Mouse (Mus musculus): ENCODE data around the gene C1qtnf6. TPM values are rescaled to one million over a fixed set of nuclear protein-coding genes. Genes with fewer than 3 reads are reported as not detected.

The C1qtnf6 gene
- polyA plus RNA-seq, 1 experiment from 2014 or later, result 42.0 TPM

DNA sequence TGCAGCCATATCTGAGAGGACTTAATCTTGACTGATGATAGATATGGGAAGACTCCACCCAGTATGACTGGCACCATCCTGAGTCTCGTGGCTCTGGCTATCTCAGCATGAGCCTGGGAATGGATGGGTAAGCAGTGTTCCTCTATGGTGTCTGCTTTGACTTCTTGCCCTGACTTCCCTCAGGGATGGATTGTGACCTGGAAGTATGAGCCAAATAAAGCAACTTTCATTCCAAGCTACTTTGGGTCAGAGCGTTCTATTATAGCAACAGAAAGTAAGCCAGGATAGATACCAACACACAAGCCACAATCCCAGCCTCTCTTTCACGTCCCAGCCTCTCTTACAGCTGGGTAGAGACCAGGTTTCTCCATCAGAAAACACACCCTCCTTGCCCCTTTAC, 25.7 kb downstream of the C1qtnf6 start:
- H3K9ac ChIP-seq (replicated peaks; ENCODE audit: low read depth, low read length), result no peak overlapping the region
- 70% methylated on average over 3 of the region's 3 CpGs for WGBS
- ATAC-seq (ENCODE audit: insufficient number of reproducible peaks, insufficient read depth, low FRiP score, low read depth), result no peak

GRCm38 (mm10) chr15:78504816-78505215, 26.4 kb downstream of the C1qtnf6 start:
- no peak for ATAC-seq (ENCODE audit: insufficient number of reproducible peaks, insufficient read depth, low FRiP score, low read depth)
- Histone ChIP-seq H3K27me3 (ENCODE audit: control insufficient read depth, insufficient read depth, low read length) (no peaks in the 10 kb centered on the region), H3K4me2 (replicated peaks; ENCODE audit: low read depth, low read length) (no peak overlapping the region), H3K27ac (ENCODE audit: low read length) (no peak overlapping the region), H3K4me3 (ENCODE audit: low read depth, low read length) (no peak overlapping the region), H3K9ac (replicated peaks; ENCODE audit: low read depth, low read length) (no peak overlapping the region), H3K36me3 (ENCODE audit: control insufficient read depth, insufficient read depth, low read length) (no peaks in the 10 kb centered on the region), H3K9me3 (ENCODE audit: control insufficient read depth, low read depth, low read length) (peaks cover 4% of the 10 kb centered on the region; the same call in 1 of the 2 replicates), H3K4me1 (ENCODE audit: control insufficient read depth, insufficient read depth, low read length) (peaks cover 2% of the 10 kb centered on the region; the same call in 1 of the 2 replicates)
- WGBS, result 93% methylated on average over 5 of the region's 5 CpGs

More for the DNA sequence above, 25.7 kb downstream of the C1qtnf6 start:
- H3K27me3 ChIP-seq (ENCODE audit: control insufficient read depth, insufficient read depth, low read length), result no peaks in the 10 kb centered on the region
- H3K4me1 ChIP-seq (ENCODE audit: control insufficient read depth, insufficient read depth, low read length), result peaks cover 4% of the 10 kb centered on the region; the same call in 1 of the 2 replicates
- peaks cover 4% of the 10 kb centered on the region; the same call in 1 of the 2 replicates for H3K9me3 ChIP-seq (ENCODE audit: control insufficient read depth, low read depth, low read length)
- H3K27ac ChIP-seq (ENCODE audit: low read length), result no peak overlapping the region
- no peak overlapping the region for H3K4me3 ChIP-seq (ENCODE audit: low read depth, low read length)
- no peak overlapping the region for H3K4me2 ChIP-seq (replicated peaks; ENCODE audit: low read depth, low read length)
- H3K36me3 ChIP-seq (ENCODE audit: control insufficient read depth, insufficient read depth, low read length), result no peaks in the 10 kb centered on the region

DNA sequence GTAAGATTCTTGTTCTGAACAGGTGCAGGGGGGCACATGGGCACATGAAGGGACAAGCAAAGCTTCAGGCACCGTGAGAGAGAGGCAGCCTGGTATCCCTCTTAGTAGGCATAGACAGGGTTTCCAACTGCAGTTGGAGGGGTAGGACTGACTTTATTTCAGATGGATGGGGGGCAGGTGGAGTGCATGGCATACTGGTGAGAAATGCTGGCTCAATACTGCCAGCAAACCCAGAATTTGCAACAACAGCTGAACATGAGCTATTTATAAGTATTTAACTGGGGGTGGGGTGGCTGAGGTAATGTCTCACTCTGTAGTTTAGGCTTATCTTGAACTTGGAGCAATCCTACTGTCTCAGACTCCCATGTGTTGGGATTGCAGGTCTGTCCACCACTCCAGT, 27.2 kb downstream of the C1qtnf6 start:
- ATAC-seq (ENCODE audit: insufficient number of reproducible peaks, insufficient read depth, low FRiP score, low read depth), result no peak
- no peak overlapping the region for H3K4me3 ChIP-seq (ENCODE audit: low read depth, low read length)
- H3K27ac ChIP-seq (ENCODE audit: low read length), result no peak overlapping the region
- H3K36me3 ChIP-seq (ENCODE audit: control insufficient read depth, insufficient read depth, low read length), result no peaks in the 10 kb centered on the region
- H3K9ac ChIP-seq (replicated peaks; ENCODE audit: low read depth, low read length), result no peak overlapping the region
- H3K27me3 ChIP-seq (ENCODE audit: control insufficient read depth, insufficient read depth, low read length), result no peaks in the 10 kb centered on the region
- H3K9me3 ChIP-seq (ENCODE audit: control insufficient read depth, low read depth, low read length), result peaks cover 4% of the 10 kb centered on the region; the same call in 1 of the 2 replicates
- no peak overlapping the region for H3K4me2 ChIP-seq (replicated peaks; ENCODE audit: low read depth, low read length)
- H3K4me1 ChIP-seq (ENCODE audit: control insufficient read depth, insufficient read depth, low read length), result no peaks in the 10 kb centered on the region
- WGBS, result 87% methylated on average over 1 of the region's 1 CpGs

GRCm38 (mm10) chr15:78502437-78503132, 28.6 kb downstream of the C1qtnf6 start:
- no peak for ATAC-seq (ENCODE audit: insufficient number of reproducible peaks, insufficient read depth, low FRiP score, low read depth)
- Histone ChIP-seq H3K27me3 (ENCODE audit: control insufficient read depth, insufficient read depth, low read length) (no peaks in the 10 kb centered on the region), H3K4me2 (replicated peaks; ENCODE audit: low read depth, low read length) (no peak overlapping the region), H3K27ac (ENCODE audit: low read length) (no peak overlapping the region), H3K36me3 (ENCODE audit: control insufficient read depth, insufficient read depth, low read length) (no peaks in the 10 kb centered on the region), H3K9ac (replicated peaks; ENCODE audit: low read depth, low read length) (no peak overlapping the region), H3K9me3 (ENCODE audit: control insufficient read depth, low read depth, low read length) (peaks cover 4% of the 10 kb centered on the region; the same call in 1 of the 2 replicates), H3K4me1 (ENCODE audit: control insufficient read depth, insufficient read depth, low read length) (no peaks in the 10 kb centered on the region), H3K4me3 (ENCODE audit: low read depth, low read length) (no peak overlapping the region)
- WGBS, result 65% methylated on average over 18 of the region's 18 CpGs

DNA sequence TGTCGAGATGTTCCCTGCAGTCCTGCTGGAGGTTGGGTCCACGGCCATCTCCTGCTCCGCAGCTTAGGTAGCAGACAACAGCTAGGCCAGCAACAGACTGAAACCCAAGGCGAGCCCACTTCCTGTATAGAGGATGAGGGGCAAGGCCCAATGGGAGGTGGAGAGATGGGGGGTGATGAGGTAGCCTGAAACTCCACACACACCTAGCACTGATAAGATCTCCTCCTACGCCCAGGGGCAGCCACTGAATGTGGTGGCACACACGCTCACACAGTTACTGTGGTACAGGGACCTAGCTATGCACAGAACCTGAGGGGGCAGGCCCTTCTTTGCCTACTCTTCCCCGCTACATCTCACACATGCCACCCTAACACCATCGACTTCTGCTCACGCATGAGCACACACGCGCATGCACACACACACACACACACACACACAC, 36.2 kb downstream of the C1qtnf6 start, which contains the start of gene Il2rb:
Il2rb (minus strand) TSS at position 304 of the 439 bp plus-strand sequence.
- 81% methylated on average over 11 of the region's 11 CpGs for WGBS
- H3K9ac ChIP-seq (replicated peaks; ENCODE audit: low read depth, low read length), result no peak within 1 kb of the TSS
- no peaks in the 10 kb centered on the region for H3K9me3 ChIP-seq (ENCODE audit: control insufficient read depth, low read depth, low read length)
- H3K4me1 ChIP-seq (ENCODE audit: control insufficient read depth, insufficient read depth, low read length), result no peaks in the 10 kb centered on the region
- no peaks in the 10 kb centered on the region for H3K27me3 ChIP-seq (ENCODE audit: control insufficient read depth, insufficient read depth, low read length)
- no peak within 1 kb of the TSS for H3K4me3 ChIP-seq (ENCODE audit: low read depth, low read length)
- no peak within 1 kb of the TSS for H3K27ac ChIP-seq (ENCODE audit: low read length)
- ATAC-seq (ENCODE audit: insufficient number of reproducible peaks, insufficient read depth, low FRiP score, low read depth), result no peak
- H3K36me3 ChIP-seq (ENCODE audit: control insufficient read depth, insufficient read depth, low read length), result no peaks in the 10 kb centered on the region
- H3K4me2 ChIP-seq (replicated peaks; ENCODE audit: low read depth, low read length), result no peak within 1 kb of the TSS

GRCm38 (mm10) chr15:78493401-78494010, 37.7 kb downstream of the C1qtnf6 start:
- H3K36me3 ChIP-seq (ENCODE audit: control insufficient read depth, insufficient read depth, low read length), result no peaks in the 10 kb centered on the region
- H3K4me3 ChIP-seq (ENCODE audit: low read depth, low read length), result no peak overlapping the region
- no peaks in the 10 kb centered on the region for H3K27me3 ChIP-seq (ENCODE audit: control insufficient read depth, insufficient read depth, low read length)
- H3K9me3 ChIP-seq (ENCODE audit: control insufficient read depth, low read depth, low read length), result no peaks in the 10 kb centered on the region
- no peaks in the 10 kb centered on the region for H3K4me1 ChIP-seq (ENCODE audit: control insufficient read depth, insufficient read depth, low read length)
- H3K9ac ChIP-seq (replicated peaks; ENCODE audit: low read depth, low read length), result no peak overlapping the region
- WGBS, result 75% methylated on average over 10 of the region's 10 CpGs
- no peak overlapping the region for H3K4me2 ChIP-seq (replicated peaks; ENCODE audit: low read depth, low read length)
- no peak overlapping the region for H3K27ac ChIP-seq (ENCODE audit: low read length)
- 0 out of 2 replicates have a peak, but pooled peaks have one; percentile 37 for ATAC-seq (ENCODE audit: insufficient number of reproducible peaks, insufficient read depth, low FRiP score, low read depth)

DNA sequence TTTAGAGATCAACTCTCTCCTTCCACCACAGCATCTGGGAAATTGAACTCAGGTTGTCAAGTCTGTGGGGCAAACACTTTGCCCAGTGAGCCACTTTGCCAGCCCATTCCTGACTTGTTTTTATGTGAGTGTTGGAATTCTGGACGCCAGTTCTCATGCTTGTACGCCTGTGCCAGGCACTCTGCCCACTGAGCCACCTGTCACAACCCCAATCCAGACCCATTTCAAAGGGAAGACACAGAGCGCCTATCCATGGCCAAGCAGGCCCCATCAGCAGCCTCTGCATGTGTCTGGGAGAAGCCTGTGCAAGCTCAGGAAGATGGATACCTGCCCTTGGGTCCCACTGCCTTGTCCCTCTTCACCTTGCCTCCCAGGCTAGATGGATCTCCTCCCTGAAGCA, 39.9 kb downstream of the C1qtnf6 start:
- 82% methylated on average over 3 of the region's 3 CpGs for WGBS
- no peak overlapping the region for H3K4me2 ChIP-seq (replicated peaks; ENCODE audit: low read depth, low read length)
- no peak overlapping the region for H3K9ac ChIP-seq (replicated peaks; ENCODE audit: low read depth, low read length)

DNA sequence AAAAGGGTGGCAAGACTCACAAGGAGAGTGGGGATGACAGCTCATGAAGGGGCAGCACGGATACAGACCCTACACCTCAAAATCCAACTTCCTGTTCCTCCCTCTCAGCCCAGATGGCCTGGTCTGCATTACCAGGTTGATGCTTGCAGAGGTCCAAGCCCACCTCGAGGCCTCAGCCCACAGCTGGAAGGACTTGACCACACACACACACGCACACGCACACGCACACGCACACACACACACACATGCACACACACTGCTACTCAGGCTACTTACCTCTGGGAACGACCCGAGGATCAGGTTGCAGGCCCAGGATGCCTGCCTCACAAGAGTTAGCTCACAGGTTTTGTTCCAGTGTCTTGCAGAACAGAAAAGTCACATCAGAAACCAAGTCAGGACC, 41.3 kb downstream of the C1qtnf6 start:
- Histone ChIP-seq H3K4me3 (ENCODE audit: low read depth, low read length) (no peak overlapping the region), H3K9ac (replicated peaks; ENCODE audit: low read depth, low read length) (no peak overlapping the region), H3K27ac (ENCODE audit: low read length) (no peak overlapping the region), H3K27me3 (ENCODE audit: control insufficient read depth, insufficient read depth, low read length) (no peaks in the 10 kb centered on the region), H3K9me3 (ENCODE audit: control insufficient read depth, low read depth, low read length) (no peaks in the 10 kb centered on the region), H3K4me2 (replicated peaks; ENCODE audit: low read depth, low read length) (no peak overlapping the region), H3K4me1 (ENCODE audit: control insufficient read depth, insufficient read depth, low read length) (no peaks in the 10 kb centered on the region), H3K36me3 (ENCODE audit: control insufficient read depth, insufficient read depth, low read length) (no peaks in the 10 kb centered on the region)
- ATAC-seq (ENCODE audit: insufficient number of reproducible peaks, insufficient read depth, low FRiP score, low read depth), result no peak
- WGBS, result 55% methylated on average over 8 of the region's 8 CpGs

More for the DNA sequence above, 39.9 kb downstream of the C1qtnf6 start:
- H3K4me3 ChIP-seq (ENCODE audit: low read depth, low read length), result no peak overlapping the region
- H3K27ac ChIP-seq (ENCODE audit: low read length), result no peak overlapping the region
- no peaks in the 10 kb centered on the region for H3K4me1 ChIP-seq (ENCODE audit: control insufficient read depth, insufficient read depth, low read length)
- no peaks in the 10 kb centered on the region for H3K36me3 ChIP-seq (ENCODE audit: control insufficient read depth, insufficient read depth, low read length)
- no peaks in the 10 kb centered on the region for H3K27me3 ChIP-seq (ENCODE audit: control insufficient read depth, insufficient read depth, low read length)
- no peaks in the 10 kb centered on the region for H3K9me3 ChIP-seq (ENCODE audit: control insufficient read depth, low read depth, low read length)
- ATAC-seq (ENCODE audit: insufficient number of reproducible peaks, insufficient read depth, low FRiP score, low read depth), result no peak

All from stomach, embryonic 14.5 days (tissue).